Mouse (Mus musculus): ENCODE measurements around the gene Olfr1201. TPM values are rescaled to one million over a fixed set of nuclear protein-coding genes. Genes with fewer than 3 reads are reported as not detected.

The Olfr1201 gene
- total RNA-seq (2021) = not detected
- not detected in 2 replicates for polyA plus RNA-seq (2012; rRNA removed)
- long read RNA-seq = 0 reads

DNA sequence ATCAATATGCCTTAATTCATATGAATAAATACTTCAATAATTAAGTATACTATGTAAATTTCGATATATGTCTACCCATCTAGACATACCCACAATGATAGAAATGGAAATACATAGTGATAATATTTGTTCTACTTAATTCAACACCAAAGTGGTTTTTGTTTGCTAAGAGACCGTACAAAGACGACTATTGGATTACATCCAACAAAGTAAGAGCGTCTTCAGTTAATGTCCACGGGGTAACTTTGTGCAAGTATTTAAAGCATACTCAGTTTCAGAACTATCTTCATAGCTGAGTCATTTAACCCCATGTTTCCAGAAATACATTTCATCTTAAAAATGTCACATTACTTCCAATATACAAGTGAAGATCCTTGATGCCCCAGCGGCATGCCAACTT is at the start of gene Olfr1201:
Gene Olfr1201 (plus strand): TSS at position 301 of the 400 bp plus-strand sequence.
- DNase-seq = no peak

DNA sequence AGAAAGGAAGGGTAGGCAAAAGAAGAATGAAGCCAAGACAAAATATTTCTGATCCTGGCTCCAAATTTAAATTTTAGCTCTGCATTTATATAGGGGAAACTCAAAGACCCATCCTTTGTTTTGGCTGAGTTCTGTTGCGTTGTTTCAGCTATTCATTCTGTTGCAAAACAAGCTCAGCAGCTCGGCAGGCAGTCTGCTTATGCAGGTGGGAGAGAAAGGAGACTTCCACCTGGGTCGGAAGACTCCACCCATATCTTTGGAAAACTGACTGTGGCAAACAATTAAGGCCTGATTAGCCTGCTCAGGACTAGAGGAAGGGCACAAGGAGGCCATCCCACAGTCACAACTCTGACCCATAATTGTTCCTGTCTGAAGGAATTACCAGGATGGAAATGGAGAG is 49.5 kb upstream of the Olfr1201 start:
- DNase-seq = no peak

DNA sequence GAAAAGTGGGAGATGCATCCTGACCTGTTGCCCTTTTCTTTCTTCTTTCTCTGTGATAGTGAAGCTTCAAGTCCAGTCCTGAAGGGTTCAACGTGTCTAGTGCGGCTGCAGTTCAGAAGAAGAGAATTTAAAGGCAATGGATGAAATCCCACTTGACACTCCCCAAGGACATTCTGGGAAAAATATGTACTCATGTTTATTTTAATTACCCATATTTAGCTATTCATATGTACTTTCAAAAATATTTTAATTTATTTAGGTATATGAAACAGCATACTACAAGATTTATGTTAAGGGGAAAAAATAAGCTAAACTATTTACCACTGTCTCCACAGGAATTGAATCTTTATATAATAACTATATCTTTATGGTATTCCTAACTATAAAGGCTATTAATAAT is 41.6 kb upstream of the Olfr1201 start, which contains the start of gene Olfr1198:
Gene Olfr1198 (minus strand): TSS at position 101 of the 400 bp plus-strand sequence.
- no peak for DNase-seq

DNA sequence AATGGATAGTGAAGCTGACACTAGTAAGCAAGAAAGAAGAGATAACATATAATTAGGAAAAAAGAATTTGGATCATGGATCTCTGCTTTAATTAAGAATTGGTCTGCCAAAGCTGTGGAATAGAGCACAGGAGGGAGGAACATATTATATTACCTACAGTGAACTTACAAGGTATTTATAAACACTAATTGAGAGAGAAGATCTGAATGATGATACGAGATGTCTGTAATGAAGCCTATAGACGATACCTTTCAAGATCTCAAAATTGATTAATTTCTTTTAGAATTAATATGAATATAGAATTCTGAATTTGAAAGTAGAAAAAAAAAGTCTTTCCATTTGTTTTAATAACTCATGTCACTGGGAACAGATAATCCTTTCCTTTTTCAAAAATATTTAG is 32.5 kb upstream of the Olfr1201 start, which contains the start of gene Olfr1199:
Gene Olfr1199 (minus strand): TSS at position 101 of the 400 bp plus-strand sequence.
- DNase-seq = no peak

DNA sequence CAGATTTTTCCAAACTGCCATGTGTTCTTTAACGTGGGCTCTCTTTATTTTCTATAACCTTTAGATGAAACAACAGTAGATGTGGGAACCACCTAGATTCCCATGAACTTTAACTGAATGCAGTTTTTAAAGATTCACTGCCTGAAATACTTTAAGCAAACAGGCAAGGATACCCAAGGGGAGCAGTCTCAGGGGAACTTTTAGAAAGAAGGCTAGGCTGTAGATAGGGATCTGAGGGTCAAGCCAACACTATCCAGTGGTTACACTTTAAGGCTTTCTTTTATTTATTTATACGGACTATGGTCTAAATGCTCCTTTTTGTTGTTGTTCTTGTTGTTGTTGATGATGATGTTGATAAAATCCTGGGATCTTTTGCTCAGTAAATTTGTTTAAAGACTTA is 22.4 kb upstream of the Olfr1201 start, which contains the start of gene Olfr1200:
Gene Olfr1200 (minus strand): TSS at position 101 of the 400 bp plus-strand sequence.
- no peak for DNase-seq

DNA sequence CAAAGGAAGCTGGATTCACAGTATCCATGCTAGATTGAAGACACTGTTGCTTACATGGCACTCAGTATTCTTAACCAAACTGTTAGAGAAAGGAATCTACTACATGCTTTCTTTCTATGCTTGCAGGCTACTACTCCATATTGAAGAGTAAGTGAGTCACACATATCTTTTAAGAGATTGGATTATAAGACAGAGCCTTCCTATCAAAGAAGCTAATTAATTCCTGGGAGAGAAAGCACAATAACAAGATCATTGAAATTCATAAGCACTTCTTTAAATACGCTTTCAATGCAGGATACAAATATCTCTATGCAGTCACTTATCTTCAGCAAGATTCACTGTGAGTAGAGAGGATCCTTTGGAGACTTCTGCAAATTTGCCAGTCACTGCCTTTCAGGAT is 21.4 kb downstream of the Olfr1201 start, which contains the start of gene Olfr1202:
Gene Olfr1202 (plus strand): TSS at position 301 of the 400 bp plus-strand sequence.
- no peak for DNase-seq

DNA sequence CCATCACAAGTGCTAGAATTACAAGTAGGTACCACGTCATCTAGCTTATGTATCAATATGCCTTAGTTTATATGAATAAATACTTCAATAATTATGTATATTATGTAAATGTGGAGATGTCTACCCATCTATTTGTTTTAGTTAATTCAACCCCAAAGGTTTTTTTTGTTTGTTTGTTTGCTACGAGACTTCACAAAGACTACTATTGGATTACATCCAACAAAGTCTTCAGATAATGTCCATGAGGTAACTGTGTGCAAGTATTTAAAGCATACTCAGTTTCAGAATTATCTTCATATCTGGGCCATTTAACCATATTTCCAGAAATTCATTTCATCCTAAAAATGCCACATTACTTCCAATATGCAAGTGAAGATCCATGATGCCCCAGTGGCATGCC is 36.6 kb downstream of the Olfr1201 start, which contains the start of gene Olfr1205:
Gene Olfr1205 (plus strand): TSS at position 301 of the 400 bp plus-strand sequence.
- DNase-seq = no peak

DNA sequence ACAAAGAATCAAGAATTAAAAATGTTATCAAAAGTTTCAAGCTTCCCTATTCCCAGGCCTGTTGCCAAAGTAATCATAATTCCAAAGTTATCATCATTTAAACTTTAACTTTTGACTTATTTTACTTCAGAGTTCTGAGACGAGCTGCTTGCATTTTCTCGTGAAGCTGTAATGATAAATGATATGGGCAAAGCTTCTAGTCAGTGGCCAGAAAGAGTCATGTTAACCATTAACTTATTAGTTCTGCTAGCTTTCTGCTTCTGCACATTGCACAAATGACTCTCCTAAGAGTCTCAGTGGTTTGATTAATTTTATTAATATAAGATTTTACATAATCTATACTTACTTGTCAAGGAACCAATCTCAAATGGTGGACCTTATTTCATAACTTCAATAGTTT is 45.6 kb downstream of the Olfr1201 start:
- DNase-seq = no peak

Other genes with a start within 250 kb of the Olfr1201 start
- gene Olfr1188, start 236.1 kb upstream of the Olfr1201 start, total RNA-seq (2021) = not detected
- gene Olfr1188, start 236.1 kb upstream of the Olfr1201 start, polyA plus RNA-seq (2012; rRNA removed) = not detected in 2 replicates
- not detected for gene Olfr1189, start 206.6 kb upstream of the Olfr1201 start, total RNA-seq (2021)
- gene Olfr1189, start 206.6 kb upstream of the Olfr1201 start, polyA plus RNA-seq (2012; rRNA removed) = not detected in 2 replicates
- under 1 TPM in 1 of 2 experiments, not detected in 1; 0.06 TPM for gene Olfr1191-ps1, start 152.5 kb upstream of the Olfr1201 start, total RNA-seq (2021)
- not detected in 2 replicates for gene Olfr1191-ps1, start 152.5 kb upstream of the Olfr1201 start, polyA plus RNA-seq (2012; rRNA removed)
- gene Olfr1192-ps1, start 144.5 kb upstream of the Olfr1201 start, total RNA-seq (2021) = not detected
- gene Olfr1192-ps1, start 144.5 kb upstream of the Olfr1201 start, polyA plus RNA-seq (2012; rRNA removed) = not detected in 2 replicates
- not detected for gene Olfr1193, start 117.4 kb upstream of the Olfr1201 start, total RNA-seq (2021)
- gene Olfr1193, start 117.4 kb upstream of the Olfr1201 start, polyA plus RNA-seq (2012; rRNA removed) = not detected in 2 replicates
- not detected for gene Olfr1195, start 103.8 kb upstream of the Olfr1201 start, total RNA-seq (2021)
- gene Olfr1195, start 103.8 kb upstream of the Olfr1201 start, polyA plus RNA-seq (2012; rRNA removed) = not detected in 2 replicates
- gene Olfr1196, start 88.4 kb upstream of the Olfr1201 start, total RNA-seq (2021) = not detected
- gene Olfr1196, start 88.4 kb upstream of the Olfr1201 start, polyA plus RNA-seq (2012; rRNA removed) = not detected in 2 replicates
- not detected for gene Olfr1197, start 60.7 kb upstream of the Olfr1201 start, total RNA-seq (2021)
- not detected in 2 replicates for gene Olfr1197, start 60.7 kb upstream of the Olfr1201 start, polyA plus RNA-seq (2012; rRNA removed)
- not detected for gene Olfr1198, start 41.7 kb upstream of the Olfr1201 start, total RNA-seq (2021)
- not detected in 2 replicates for gene Olfr1198, start 41.7 kb upstream of the Olfr1201 start, polyA plus RNA-seq (2012; rRNA removed)
- gene Olfr1199, start 32.6 kb upstream of the Olfr1201 start, total RNA-seq (2021) = not detected
- gene Olfr1199, start 32.6 kb upstream of the Olfr1201 start, polyA plus RNA-seq (2012; rRNA removed) = not detected in 2 replicates
- gene Olfr1200, start 22.5 kb upstream of the Olfr1201 start, total RNA-seq (2021) = not detected
- not detected in 2 replicates for gene Olfr1200, start 22.5 kb upstream of the Olfr1201 start, polyA plus RNA-seq (2012; rRNA removed)
- not detected for gene Olfr1202, start 21.5 kb downstream of the Olfr1201 start, total RNA-seq (2021)
- gene Olfr1202, start 21.5 kb downstream of the Olfr1201 start, polyA plus RNA-seq (2012; rRNA removed) = not detected in 2 replicates
- gene Olfr1205, start 36.7 kb downstream of the Olfr1201 start, total RNA-seq (2021) = not detected
- gene Olfr1205, start 36.7 kb downstream of the Olfr1201 start, polyA plus RNA-seq (2012; rRNA removed) = not detected in 2 replicates
- gene Olfr1204, start 56.3 kb downstream of the Olfr1201 start, total RNA-seq (2021) = not detected
- gene Olfr1204, start 56.3 kb downstream of the Olfr1201 start, polyA plus RNA-seq (2012; rRNA removed) = not detected in 2 replicates
- gene Olfr1206, start 70.2 kb downstream of the Olfr1201 start, total RNA-seq (2021) = not detected
- not detected in 2 replicates for gene Olfr1206, start 70.2 kb downstream of the Olfr1201 start, polyA plus RNA-seq (2012; rRNA removed)
- not detected for gene Olfr1208, start 109.3 kb downstream of the Olfr1201 start, total RNA-seq (2021)
- not detected in 2 replicates for gene Olfr1208, start 109.3 kb downstream of the Olfr1201 start, polyA plus RNA-seq (2012; rRNA removed)
- gene Olfr1209, start 122.1 kb downstream of the Olfr1201 start, total RNA-seq (2021) = not detected
- gene Olfr1209, start 122.1 kb downstream of the Olfr1201 start, polyA plus RNA-seq (2012; rRNA removed) = not detected in 2 replicates
- gene Olfr1211, start 145.1 kb downstream of the Olfr1201 start, total RNA-seq (2021) = not detected
- gene Olfr1211, start 145.1 kb downstream of the Olfr1201 start, polyA plus RNA-seq (2012; rRNA removed) = not detected in 2 replicates
- not detected for gene Olfr1212, start 160.9 kb downstream of the Olfr1201 start, total RNA-seq (2021)
- gene Olfr1212, start 160.9 kb downstream of the Olfr1201 start, polyA plus RNA-seq (2012; rRNA removed) = not detected in 2 replicates
- not detected for gene Gm13762, start 187.2 kb downstream of the Olfr1201 start, total RNA-seq (2021)
- gene Gm13762, start 187.2 kb downstream of the Olfr1201 start, polyA plus RNA-seq (2012; rRNA removed) = not detected in 2 replicates
- gene Olfr1214, start 199.6 kb downstream of the Olfr1201 start, total RNA-seq (2021) = not detected
- not detected in 2 replicates for gene Olfr1214, start 199.6 kb downstream of the Olfr1201 start, polyA plus RNA-seq (2012; rRNA removed)
- gene Olfr1215, start 213.9 kb downstream of the Olfr1201 start, total RNA-seq (2021) = not detected
- not detected in 2 replicates for gene Olfr1215, start 213.9 kb downstream of the Olfr1201 start, polyA plus RNA-seq (2012; rRNA removed)
- not detected for gene Olfr1216, start 225.3 kb downstream of the Olfr1201 start, total RNA-seq (2021)
- gene Olfr1216, start 225.3 kb downstream of the Olfr1201 start, polyA plus RNA-seq (2012; rRNA removed) = not detected in 2 replicates
- not detected for gene Olfr1217, start 239.0 kb downstream of the Olfr1201 start, total RNA-seq (2021)
- gene Olfr1217, start 239.0 kb downstream of the Olfr1201 start, polyA plus RNA-seq (2012; rRNA removed) = not detected in 2 replicates